Mouse (Mus musculus) G1E (cell line): ENCODE results near the gene Evi5.

Experiments
- CTCF ChIP-seq: IDR thresholded peaks from 2 replicates; pipeline ENCODE4 v1.5.1; 2012; ENCODE audit warnings: low read depth, low read length, inconsistent platforms, mixed read lengths
- GATA1 ChIP-seq: IDR thresholded peaks from 2 replicates; pipeline ENCODE4 v1.6.1; 2012; ENCODE audit warnings: borderline replicate concordance, low read length, inconsistent platforms, mixed read lengths

DNA sequence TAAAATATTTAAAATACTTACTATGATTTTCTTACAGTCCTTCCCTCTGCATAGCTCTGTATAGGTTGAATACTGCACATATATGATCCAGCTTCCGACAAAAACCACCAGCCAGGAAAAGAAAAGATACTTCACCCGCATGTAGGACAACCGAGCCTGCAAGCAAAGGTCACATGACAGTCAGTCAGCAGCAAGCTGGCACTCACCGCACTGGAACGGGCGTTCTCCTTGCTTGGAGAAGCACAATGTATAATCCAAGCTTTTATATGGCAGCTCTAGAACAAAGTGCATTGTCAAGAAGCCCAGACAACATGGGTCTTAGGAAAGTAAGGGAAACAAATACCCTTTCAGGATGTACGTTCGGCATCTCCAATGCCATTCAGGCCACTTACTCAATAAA lies 49.7 kb upstream of the Evi5 start:
- TF ChIP-seq CTCF (no peak), GATA1 (no peak)
